Mouse (Mus musculus): ENCODE measurements around the gene Shpk.

The Shpk gene

DNA sequence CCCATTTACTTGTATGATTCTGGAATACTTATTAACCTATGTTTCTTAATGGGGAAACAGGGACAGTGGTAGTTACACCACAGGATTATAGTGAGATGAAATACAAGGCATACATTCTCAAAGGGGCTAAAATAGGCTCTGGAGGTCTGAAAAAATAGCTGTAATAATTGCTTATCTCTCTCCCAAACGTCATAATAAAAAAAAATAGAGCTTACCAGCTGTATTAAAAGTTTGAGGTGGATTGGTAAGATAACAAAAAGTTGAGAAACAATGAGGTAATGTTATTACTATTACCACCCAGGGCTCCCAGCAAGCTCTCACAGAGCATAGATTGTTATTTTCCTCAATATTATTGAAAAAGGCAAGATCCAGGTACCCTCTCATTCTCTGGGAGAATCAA, 1.1 kb upstream of the Shpk start:
- in situ Hi-C loops (cut with MboI; ENCODE audit: unreplicated experiment in 2 of 2), result loop anchor here (10.0 to 25.0 kb wide), 2 partner anchors 123 to 1639 kb away; partner anchors contain the start of gene Mnt (in 1 of the 2)

DNA sequence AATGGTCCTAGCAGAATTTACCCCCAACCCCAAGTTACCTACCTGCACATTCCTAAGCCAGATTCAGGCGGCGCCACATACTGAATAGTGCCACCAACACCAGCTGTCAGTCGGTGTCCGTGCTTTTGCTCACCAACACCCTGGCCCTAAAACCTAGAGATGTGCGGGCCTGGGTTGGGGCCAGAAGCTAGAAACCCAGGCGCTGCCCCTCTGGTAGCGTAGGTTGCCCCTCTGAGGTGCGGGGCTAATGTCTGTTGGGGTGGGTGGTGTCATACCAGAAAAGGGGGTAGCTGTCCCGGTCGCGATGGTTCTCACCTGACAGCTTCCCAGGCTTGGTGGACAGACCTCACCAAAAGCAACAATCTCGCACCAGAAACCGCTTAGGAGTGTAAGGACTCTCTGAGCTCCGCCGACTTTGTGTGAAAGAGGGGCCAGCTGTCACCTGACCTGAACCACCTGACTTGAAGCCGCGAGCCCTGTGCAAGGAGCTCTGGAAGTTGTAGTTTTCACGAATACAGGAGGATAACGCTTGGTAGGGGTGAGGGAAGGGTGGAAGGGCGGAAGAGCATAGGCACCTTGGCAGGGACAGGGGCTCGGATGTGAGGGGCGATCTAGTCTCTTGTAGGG, 544 bp upstream of the Shpk start, which contains the start of gene Ctns:
Gene Ctns (minus strand): TSS at position 440 of the 627 bp plus-strand sequence.
- in situ Hi-C loops (cut with MboI; ENCODE audit: unreplicated experiment in 2 of 2), result loop anchor here (10.0 to 25.0 kb wide), 2 partner anchors 124 to 1639 kb away; partner anchors contain the start of gene Mnt (in 1 of the 2)

DNA sequence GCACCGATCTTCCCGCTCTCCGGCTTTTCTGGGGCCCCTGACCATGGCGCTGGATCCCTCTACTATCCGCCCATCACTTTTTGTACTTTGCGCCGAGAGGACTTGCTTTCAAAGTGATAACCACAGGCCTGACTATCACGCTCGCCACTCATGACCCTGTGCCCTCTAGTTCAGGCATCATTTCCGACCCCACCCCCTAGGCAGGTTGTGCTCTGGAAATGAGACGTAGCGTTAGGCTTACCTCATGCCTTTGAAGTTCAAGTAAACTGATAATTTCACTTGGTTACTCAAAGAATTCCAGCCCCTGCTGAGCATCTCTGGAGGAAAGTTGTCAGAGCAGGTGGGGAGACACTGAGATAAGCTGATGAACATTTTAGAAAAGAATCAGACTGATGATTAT, 619 bp downstream of the Shpk start:
- in situ Hi-C loops (cut with MboI; ENCODE audit: unreplicated experiment in 2 of 2), result loop anchor here (10.0 to 25.0 kb wide), 2 partner anchors 125 to 1637 kb away; partner anchors contain the start of gene Mnt (in 1 of the 2)

DNA sequence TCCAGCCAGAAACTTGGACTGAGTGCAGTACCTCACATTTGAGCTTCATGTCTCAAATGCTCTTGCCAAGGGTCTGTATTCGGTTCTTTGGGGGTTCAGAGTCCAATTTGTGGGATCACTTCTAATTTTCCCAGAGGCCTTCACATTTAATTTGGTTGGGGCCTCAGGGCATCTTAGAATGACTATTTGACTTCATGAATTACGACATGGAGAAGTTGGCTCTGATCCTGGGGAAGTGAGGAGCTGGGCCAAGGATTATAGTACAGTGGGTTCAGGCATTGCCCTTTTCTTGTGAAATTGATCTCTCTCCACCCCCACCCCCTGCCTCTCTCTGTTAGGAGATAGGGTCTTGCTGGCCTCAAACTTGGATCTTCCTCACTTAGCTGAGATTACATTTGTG, 1.8 kb downstream of the Shpk start:
- in situ Hi-C loops (cut with MboI; ENCODE audit: unreplicated experiment in 2 of 2), result no loop called here

DNA sequence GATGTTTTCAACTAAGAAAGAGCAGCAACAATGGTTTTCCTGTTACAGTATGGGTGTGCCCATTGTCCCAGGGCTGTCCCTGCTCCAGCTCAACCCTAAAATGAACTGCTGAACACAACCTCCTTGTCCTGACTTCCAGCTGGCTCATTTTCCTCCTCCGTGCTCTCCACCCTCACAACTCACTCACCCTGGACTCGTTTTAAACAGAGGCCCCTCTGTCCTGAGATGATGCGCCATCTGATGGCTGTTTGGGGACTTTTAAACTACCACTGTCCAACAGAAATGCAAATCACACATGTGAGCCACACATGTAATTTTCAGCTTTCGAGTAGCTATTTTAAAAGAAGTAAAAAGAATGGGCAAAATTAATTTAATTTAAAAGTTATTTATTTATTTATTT, 2.3 kb downstream of the Shpk start:
- in situ Hi-C loops (cut with MboI; ENCODE audit: unreplicated experiment in 2 of 2), result no loop called here

GRCm38 (mm10) chr11:73203895-73204294, 4.6 kb downstream of the Shpk start:
- in situ Hi-C loops (cut with MboI; ENCODE audit: unreplicated experiment in 2 of 2), result no loop called here

GRCm38 (mm10) chr11:73205194-73205593, 5.9 kb downstream of the Shpk start:
- in situ Hi-C loops (cut with MboI; ENCODE audit: unreplicated experiment in 2 of 2), result no loop called here

DNA sequence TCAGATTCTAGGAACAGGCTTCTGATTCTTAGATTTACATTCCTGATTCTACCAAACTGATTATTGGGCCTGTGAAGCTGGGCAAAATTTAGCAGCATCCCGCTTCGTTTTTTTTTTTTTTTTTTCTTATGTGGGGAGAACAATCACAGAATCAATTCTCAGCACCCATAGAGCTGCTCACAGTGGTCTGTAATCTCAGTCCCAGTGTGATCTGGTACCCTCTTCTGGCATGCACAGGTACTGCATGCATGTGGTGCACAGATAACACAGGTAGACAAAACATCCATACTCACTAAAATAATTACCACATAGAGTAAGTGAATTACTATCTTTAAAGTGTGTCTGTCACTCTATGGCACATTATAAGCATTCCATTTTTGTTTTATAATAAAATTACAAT, 8.4 kb downstream of the Shpk start:
- in situ Hi-C loops (cut with MboI; ENCODE audit: unreplicated experiment in 2 of 2), result no loop called here

DNA sequence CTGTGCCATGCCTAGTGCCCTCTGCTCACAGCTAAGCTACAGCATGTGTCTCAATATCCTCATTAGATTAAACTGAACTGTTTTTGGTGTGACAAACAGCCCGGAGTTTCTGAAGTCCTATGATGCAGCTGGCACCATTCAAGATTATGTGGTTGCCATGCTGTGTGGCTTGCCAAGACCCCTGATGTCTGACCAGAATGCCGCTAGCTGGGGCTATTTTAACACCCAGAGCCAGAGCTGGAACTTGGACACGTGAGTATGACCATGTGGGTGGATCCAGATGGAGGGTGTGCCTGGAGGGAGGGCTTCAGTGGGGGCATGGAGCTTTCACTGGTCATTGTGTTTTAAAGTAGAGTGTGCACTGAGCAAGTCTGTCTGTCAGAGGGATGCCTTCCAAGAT, 14.7 kb downstream of the Shpk start:
- in situ Hi-C loops (cut with MboI; ENCODE audit: unreplicated experiment in 2 of 2), result no loop called here

- in situ Hi-C loops (cut with MboI; ENCODE audit: unreplicated experiment in 2 of 2), result no loop called here
Measured at GRCm38 (mm10) chr11:73219671-73220070, 20.4 kb downstream of the Shpk start.

GRCm38 (mm10) chr11:73220651-73221050, 21.4 kb downstream of the Shpk start:
- in situ Hi-C loops (cut with MboI; ENCODE audit: unreplicated experiment in 2 of 2), result no loop called here

GRCm38 (mm10) chr11:73222846-73223245, 23.6 kb downstream of the Shpk start:
- in situ Hi-C loops (cut with MboI; ENCODE audit: unreplicated experiment in 2 of 2), result no loop called here

- in situ Hi-C loops (cut with MboI; ENCODE audit: unreplicated experiment in 2 of 2), result no loop called here
Measured at GRCm38 (mm10) chr11:73223966-73224365, 24.7 kb downstream of the Shpk start.

DNA sequence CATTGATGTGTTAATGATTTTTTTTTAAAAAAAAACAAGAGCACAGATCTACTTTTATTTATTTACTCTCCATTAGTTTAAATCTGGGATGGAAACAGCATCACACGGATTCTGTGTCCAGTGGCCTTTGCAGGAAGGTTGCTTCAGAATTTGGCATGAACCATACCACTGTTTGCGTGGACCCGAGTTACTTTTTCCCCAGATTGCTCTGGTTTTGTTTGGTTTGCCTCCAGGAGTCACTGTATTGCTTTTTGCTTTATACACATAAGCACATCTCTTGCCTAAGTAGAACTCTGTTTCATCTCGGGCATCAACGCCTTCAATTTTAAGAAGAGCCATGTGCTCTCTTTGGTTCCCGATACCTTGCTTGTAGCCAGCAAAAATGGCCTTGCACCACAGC, 26.6 kb downstream of the Shpk start:
- in situ Hi-C loops (cut with MboI; ENCODE audit: unreplicated experiment in 2 of 2), result no loop called here

GRCm38 (mm10) chr11:73228881-73229280, 29.6 kb downstream of the Shpk start:
- in situ Hi-C loops (cut with MboI; ENCODE audit: unreplicated experiment in 2 of 2), result no loop called here

DNA sequence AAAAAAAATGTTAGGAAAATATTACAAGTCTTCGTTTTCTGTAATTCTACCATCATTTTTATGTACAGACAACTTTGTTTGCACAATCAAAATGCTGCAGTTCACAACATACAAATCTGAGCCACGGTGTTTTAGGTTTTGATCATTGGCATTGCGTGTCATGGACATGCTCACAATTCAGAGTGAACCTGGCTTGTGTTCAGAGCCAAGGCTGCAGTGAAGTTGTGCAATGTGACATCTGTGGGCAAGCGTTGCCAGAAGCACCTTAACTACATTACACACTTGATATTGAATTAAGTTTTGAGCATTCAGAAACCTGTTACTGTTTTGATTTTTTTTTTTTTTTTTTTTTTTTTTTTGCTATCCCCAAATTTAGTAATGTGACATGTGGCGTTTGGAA, 30.8 kb downstream of the Shpk start:
- in situ Hi-C loops (cut with MboI; ENCODE audit: unreplicated experiment in 2 of 2), result no loop called here

- in situ Hi-C loops (cut with MboI; ENCODE audit: unreplicated experiment in 2 of 2), result no loop called here
Measured at GRCm38 (mm10) chr11:73232513-73232912, 33.3 kb downstream of the Shpk start.

DNA sequence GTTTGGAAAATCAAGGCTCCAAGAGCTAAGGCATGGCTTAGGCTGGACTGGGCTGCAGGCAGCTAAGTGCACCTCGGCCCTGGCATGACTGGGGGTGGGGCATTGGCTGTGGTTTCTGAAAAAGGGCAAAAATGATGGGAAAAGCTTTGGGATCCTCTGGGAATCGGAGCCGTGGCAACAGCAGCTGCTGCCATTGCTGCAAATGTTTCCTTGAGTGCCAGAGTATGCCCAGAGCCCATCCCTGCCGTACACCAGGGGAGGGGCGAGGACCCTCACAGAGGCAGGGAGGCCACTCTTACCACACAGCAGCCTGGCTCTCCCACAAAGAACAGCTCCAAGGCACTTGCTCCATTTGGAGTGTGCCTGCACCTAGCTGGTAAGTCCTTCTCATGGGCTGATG, 34.7 kb downstream of the Shpk start, which contains the start of gene Trpv1:
Gene Trpv1 (plus strand): TSS at position 301 of the 400 bp plus-strand sequence.
- in situ Hi-C loops (cut with MboI; ENCODE audit: unreplicated experiment in 2 of 2), result no loop called here

GRCm38 (mm10) chr11:73235990-73236701, 36.9 kb downstream of the Shpk start:
- in situ Hi-C loops (cut with MboI; ENCODE audit: unreplicated experiment in 2 of 2), result no loop called here

- in situ Hi-C loops (cut with MboI; ENCODE audit: unreplicated experiment in 2 of 2), result no loop called here
Measured at GRCm38 (mm10) chr11:73236731-73237130, 37.5 kb downstream of the Shpk start.

GRCm38 (mm10) chr11:73242199-73242598, 42.9 kb downstream of the Shpk start:
- in situ Hi-C loops (cut with MboI; ENCODE audit: unreplicated experiment in 2 of 2), result no loop called here

GRCm38 (mm10) chr11:73242777-73243176, 43.5 kb downstream of the Shpk start:
- in situ Hi-C loops (cut with MboI; ENCODE audit: unreplicated experiment in 2 of 2), result no loop called here

All from v-Abl transformed pro-B cells (cell line).